Mouse (Mus musculus): ENCODE data around the gene Mapkap1.

GRCm38 (mm10) chr2:34573073-34573472, 166.5 kb downstream of the Mapkap1 start:
- TF ChIP-seq POLR2A (IDR thresholded peaks at IDR 0.05; ENCODE audit: insufficient read length, low read depth) = no peak
- no peak for TF ChIP-seq MAX (IDR thresholded peaks at IDR 0.05; ENCODE audit: low read depth)
- TF ChIP-seq POLR2AphosphoS2 (IDR thresholded peaks at IDR 0.05; ENCODE audit: insufficient read length, low read depth) = no peak
- TF ChIP-seq TCF12 (IDR thresholded peaks at IDR 0.05; ENCODE audit: insufficient read depth, poor library complexity, severe bottlenecking) = no peak
